Mouse (Mus musculus): ENCODE results near the gene Grm1.
"Not testable (repeated sequence)": the region's sequence is repeated elsewhere in the genome, so short reads cannot be mapped to it uniquely, and the experiment has no call there.

The Grm1 gene

DNA sequence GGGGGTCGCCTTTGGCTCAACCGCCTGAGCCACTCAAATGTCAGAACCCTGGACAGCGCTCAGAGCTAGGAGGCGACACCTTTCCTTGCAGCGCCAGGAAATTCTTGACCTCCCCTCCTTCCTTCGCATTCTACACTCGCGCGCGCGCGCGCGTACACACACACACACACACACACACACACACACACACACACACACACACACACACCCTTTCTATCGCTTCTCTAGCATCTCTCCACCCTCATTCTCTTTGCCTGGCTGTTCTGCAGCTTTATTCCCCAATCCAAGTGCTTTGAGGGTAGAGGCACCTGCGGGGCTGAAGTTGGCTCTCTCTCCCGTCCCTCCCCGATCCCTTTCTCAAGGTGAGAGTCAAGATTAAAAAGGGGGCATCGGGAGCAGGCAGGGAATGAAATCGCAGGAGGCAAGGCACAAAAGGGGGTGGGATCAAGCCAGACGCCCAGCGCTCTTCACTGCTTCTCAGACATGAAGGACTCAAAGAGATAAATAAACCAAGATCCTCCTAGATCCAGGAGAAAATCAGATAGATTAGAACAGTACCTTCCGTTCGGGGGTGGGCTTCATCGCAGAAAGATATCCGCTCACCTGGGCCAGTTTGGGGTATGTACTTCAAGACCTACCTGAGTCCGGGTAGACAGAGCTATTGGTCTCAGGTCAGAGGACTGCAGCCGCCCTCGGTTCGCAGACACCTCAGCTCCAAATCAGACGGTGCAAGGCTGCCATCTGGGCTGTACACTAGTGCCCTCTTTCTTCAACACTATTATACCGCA lies at the start of gene Grm1:
TSS of gene Grm1 (minus strand) at position 746 of the 788 bp plus-strand sequence.
- in situ Hi-C loops (cut with MseI, MboI): no loop called here

DNA sequence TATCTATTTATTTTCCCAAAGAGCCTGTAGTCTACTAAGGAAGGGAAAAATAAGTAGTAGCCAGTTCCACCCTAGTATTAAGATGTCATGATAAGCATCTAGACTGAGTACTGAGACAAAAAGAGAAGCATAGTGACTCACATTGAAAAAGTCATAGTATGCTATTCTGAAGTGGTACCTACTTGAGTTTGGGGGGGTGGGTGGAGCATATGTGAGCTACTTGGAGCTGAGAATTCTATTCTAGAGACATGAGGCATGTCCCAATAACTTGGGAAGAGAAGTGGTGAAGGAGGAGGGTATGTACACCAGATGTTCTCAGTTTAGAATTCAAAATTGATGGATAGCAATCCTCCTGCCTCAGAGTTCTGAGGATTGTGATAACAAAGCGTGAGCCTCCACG lies 39.6 kb upstream of the Grm1 start:
- in situ Hi-C loops (cut with MseI, MboI): no loop called here

DNA sequence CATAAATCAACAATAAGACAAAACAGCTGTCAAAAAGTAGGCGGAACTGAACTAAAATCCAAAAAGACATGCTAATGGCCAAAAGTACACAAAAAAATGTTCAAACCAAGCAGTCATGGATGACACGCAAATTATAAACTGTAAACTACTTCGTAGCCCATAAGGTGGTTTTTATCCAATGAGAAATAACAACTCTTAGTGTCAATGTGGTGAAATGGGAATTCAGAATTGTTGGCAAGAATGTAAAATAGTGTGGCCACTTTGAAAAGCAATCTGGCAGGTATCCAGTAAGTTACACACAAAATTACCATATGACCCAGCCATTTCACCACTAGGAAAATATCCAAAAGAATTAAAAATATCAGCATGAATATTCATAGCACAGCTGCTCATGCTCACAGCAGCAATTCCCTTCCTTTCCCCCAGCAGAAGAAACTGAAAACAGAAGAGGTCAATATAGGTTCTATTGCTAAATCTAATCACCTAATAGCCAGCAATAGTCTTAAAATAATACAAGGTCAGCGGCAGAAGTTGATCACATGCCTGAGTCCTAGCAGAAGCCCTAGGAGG lies 16.4 kb upstream of the Grm1 start:
- in situ Hi-C loops (cut with MseI, MboI): no loop called here

DNA sequence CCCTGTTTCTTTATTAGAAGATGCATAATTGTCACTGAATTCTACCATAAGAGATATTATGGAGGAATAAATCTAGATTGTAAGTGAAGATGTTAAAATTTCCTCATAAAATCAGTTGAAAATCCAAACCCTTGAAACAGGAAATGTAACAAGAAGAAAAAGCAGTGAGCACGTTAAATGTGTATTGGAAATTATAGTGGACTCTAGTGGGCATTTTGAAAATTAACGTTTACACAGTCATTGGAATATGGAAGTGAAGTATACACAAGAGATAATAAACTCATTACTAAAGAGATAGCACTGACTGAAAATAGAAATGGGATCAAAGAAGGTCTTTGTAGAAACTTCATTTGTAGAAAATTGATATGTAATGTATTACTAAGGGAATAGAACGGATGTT lies 4.2 kb upstream of the Grm1 start:
- in situ Hi-C loops (cut with MseI, MboI): no loop called here

DNA sequence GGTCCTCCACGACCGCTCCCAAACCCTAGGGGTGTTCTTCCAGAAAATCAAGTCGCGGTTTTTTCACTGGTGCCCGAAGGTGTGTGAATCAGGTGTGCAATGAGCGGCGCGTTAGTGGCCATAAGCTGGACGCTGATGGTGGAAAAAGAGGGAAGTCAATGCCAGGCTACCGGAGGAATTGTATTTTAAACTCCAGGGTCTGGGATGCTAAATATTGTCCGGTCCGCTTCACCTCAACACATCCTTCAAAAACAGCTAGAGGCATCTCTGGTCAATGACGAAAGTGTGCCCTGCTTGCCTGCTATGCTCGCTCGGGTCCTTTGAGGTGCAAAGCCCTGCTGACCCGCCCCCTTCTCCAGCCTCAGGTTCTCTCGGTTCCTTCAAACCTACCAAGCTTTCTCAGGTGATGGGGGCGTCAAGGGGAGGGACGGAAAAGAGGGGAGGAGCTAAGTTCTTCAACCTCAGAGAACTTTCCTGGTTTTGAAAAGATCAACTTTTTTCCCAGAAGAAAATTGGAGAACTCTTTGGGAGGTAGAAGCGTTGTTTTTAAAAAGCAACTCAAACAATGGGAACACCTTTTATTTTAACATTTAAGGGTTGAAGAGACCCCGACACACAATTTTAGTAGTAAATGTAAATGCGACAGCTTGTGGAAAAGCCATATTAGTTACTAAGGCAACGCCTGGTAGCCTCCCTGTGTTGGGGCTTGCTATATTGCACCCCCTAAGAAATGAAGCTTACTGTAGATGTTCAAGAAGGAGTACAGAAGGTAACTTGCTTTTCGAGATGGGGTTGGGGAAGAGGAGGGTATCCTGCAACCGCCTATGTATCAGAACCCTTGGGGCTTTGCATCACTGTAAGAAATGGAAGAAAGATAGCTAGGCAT lies 1.2 kb downstream of the Grm1 start:
- in situ Hi-C loops (cut with MseI, MboI): no loop called here

DNA sequence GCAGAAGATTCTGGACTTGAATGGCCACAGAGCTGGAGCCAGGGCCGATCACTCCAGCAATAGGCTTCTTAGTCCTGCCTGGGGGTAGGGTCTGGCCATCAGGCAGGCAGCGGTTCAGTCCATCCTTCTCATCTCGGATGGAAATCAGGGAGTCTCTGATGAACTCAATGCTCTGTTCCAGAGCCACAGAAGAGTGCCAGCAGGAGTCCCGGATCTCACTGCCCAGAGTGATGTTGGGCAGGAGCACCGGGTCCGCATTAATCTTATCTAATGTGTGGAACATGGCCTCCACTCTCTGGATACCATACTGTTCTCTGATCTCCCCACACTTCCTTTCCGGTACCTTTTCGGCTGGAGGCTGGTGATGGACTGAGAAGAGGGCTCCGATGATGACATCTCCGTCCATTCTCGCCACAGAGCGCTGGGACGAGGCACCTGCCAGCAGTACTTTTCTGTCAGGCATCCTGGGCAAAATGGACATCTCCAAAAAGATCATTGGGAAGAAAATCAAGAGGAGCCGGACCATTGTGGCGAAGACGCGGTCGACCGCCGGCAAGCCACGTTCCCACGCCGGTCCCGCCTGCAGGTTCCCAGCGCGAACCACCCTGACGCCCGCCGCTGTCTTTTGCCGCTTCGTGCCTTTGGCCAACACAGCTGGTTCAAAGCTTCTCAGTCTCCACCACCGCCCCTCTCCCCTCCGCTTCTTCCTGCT lies 2.0 kb downstream of the Grm1 start:
- in situ Hi-C loops (cut with MseI, MboI): no loop called here

DNA sequence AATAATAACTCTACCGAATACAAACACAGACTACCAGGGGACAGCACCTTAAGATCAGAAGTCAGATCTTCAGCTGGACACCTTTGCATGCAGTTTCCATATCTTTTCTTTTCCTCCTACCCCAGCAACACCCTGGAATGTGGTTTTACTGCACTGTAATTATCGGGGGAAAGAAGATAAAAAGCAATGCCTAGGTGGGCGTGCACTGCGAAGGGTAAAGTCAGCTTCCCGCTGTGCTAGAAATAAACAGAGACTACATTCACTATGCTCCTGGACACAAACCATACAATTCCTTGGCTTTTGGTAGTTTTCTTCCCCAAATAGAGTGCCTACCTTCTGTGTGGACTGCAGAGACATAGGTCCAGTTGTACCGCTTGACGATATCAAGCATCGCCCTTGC lies 2.6 kb downstream of the Grm1 start:
- in situ Hi-C loops (cut with MseI, MboI): no loop called here

DNA sequence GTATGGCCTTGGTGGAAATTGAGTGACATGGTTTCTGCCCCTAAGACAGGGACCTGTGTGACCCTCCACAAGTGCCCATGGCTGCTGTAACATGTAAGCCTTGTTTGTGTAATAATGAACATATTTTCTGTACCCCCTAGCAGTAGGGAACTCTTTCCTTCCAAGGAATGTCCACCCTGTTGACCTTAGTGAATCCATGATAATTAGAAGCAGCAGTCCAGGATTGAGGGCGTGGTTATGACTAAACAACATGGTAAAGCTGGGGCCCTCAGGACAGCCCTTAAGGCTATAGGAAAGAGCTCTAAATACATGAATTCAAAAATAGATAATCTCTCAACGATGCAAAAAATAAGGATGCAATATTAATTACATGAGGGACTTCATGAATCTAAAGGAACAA lies 17.0 kb downstream of the Grm1 start:
- in situ Hi-C loops (cut with MseI, MboI): no loop called here

DNA sequence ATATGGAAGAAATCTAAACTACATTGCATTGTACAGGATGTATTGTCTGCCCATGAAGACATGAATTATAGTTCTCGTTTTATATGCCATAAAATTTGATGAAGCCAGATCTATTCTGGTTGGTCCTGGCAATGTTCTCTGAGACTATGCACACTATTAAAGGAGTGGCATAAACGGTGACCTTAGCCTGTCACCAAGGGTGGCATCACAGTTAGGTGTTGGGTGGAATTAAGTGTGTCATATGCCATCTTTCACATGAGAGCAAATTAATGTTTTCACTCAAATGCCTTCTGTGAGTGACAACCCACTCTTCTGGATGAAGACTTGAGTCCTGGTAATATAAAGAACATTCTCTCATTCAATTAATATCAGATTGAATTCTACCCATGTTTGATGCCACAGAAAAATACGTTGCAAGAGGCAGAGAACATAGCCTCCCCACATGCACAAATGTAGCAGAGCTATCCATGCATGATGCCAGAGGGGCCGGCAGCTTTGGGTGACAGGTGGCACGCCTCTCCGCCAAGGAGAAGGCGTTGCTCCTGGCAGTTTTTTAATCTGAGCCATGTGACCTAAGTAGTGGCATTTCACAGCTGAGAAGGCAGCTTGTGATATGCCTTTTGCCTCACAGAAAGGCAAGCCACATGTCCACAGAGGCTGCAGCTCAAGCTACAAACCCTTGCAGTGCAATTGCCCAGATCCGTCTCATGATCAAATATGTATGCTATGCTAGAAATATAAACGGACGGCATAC lies 20.7 kb downstream of the Grm1 start:
- in situ Hi-C loops (cut with MseI, MboI): no loop called here

DNA sequence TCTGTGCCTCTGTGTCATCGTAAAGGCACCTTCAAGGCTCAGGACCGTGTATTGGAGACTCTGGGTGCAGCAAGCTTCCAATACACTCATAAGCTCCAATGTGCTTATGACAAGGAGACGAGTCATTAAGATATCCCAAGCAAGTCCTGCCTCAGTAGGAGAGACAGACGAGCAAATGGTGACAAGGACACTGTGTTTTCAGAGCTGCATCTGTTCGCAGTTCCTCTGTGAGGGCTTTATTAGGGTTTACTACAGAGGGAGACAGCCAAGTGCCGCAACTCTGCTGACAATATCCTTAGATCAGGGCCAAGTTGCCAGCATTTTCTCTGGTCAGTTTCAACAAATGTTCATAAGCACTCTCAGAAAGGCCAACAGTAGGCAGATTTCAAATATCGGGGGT lies 32.8 kb downstream of the Grm1 start:
- in situ Hi-C loops (cut with MseI, MboI): no loop called here

DNA sequence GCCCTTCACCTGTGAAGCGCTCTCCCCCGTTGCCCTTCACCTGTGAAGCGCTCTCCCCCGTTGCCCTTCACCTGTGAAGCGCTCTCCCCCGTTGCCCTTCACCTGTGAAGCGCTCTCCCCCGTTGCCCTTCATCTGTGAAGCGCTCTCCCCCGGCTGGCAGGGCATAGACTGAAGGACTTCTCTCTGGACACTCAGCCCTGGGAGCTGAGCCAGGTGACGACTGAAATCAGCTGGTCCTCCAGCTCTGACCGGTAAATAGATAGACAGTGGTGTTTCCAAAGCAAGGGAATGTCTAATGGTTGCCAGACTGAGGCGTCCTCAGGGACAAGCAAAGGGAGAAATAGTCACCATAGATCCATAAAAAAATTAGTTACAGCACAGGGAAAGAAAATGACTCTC lies 36.7 kb downstream of the Grm1 start:
- in situ Hi-C loops (cut with MseI, MboI): not testable (repeated sequence)

DNA sequence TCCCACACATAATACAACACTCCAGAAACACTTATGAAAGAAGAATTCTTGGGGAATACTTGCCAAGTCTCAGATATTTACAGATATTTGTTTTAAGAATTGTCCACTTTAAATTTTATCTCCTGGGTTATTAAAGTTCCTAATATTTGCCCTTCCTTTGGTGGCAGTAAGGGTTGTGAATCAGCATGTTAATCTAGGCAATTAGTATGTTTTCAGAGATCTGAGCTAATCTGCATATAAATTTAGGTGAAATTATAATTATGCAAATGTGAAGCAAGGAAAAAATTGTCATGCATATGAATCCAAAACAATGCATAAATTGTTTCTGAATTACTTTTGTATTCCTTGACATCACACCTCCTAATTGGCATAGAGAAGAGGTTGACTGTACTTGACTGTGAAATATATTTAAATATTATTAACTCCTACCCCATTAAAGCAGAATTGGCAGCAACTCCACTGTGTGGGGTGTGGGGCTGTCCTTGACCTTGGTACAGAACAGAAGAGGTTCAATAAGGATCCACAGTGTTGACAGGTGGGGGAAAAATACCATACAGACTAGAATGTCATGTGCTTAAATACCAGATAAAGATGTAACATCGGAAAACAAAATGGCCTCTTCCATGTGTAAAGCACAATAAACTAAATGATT lies 37.6 kb downstream of the Grm1 start:
- in situ Hi-C loops (cut with MseI, MboI): no loop called here

DNA sequence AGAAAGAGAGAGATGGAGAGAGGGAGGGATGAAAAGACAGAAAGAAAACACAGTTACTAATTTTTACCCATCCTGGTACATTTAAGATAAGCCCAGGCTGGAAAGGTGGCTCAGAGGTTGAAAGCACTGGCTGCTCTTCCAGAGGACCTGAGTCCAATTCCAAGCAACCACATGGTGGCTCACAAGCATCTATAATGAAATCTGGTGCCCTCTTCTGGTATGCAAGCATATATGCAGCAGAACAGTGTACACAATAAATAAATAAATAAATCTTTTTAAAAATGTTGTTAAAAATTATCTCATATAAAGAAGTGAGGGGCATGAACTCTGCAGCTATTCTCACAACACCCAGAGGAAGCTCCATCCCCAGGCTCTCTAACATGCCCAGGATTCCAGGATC lies 42.8 kb downstream of the Grm1 start:
- in situ Hi-C loops (cut with MseI, MboI): no loop called here

DNA sequence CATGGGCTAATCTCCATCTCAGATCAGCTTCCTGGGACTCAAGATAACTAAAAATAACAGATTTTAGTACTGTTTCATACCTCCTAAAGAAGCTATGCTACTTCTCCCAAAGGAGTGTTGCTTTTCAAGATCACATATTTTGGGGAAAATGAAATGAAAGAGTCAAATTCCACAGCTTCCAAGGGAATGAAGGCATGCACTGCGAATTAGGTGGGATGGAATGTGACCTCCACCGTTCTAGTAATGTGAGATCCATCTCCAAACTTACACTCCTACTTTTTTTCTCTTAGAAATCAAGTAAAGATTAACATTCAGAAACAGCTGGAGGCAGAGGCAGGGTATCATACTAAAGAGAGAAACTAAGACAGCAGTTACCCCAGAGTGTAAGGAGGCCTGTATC lies 49.9 kb downstream of the Grm1 start:
- in situ Hi-C loops (cut with MseI, MboI): no loop called here

DNA sequence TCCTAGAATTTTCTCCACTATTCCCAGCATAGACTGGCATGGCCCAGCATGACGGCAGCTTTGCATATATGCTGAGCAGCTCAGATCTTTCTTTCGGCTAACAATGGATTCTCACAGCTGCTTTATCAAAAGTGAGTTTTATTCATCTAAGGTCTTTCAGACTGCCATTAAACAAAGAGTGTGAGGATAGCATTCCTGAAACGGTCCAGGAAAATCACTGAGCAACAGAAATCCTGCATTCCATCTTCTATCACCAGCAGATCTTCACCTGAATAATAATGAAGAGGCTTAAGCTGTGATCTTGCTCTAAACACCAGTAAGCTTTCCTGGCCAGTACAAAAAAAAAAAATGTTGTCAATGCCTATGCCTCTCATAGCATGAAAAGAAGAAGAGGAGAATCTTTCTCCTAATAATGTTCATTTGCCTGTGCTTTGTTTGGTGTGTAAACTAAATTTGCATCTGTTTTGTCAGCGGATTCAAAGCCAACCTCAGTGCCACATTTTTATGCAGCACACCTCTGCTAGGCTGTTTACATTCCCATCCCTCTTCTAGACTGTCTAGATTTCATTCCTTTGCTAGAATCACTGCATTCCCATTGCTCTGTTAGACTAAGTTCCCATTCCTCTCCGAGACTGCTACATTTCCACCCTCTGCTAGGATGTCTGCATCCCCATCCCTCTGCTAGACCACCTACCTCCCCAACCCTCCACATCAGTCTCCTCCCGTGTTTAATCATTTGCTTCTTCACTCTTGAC lies 56.2 kb downstream of the Grm1 start:
- in situ Hi-C loops (cut with MseI, MboI): no loop called here

DNA sequence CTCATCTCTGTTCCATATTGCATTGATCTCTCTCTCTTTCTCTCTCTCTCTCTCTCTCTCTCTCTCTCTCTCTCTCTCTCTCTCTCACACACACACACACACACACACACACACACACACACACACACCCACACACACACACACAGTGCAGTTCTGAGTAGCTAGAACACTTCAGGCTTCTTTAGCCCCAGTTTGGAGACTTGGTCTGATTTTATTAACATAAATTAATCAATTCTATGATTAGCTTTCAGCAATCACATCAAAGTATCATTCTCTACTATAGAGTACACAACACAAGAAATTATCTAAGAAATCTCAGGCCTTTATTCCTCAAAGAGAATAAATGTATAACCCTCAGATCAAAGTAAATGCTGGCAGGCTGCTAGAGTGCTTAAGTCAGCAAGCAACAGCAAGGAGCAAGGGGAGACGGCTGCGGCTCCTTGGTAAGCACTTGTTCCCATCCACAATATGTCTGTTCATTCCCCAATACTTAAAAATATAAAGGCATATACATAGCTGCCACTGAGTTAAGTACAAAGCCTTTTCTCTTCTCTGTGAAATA lies 63.1 kb downstream of the Grm1 start:
- in situ Hi-C loops (cut with MseI, MboI): no loop called here

DNA sequence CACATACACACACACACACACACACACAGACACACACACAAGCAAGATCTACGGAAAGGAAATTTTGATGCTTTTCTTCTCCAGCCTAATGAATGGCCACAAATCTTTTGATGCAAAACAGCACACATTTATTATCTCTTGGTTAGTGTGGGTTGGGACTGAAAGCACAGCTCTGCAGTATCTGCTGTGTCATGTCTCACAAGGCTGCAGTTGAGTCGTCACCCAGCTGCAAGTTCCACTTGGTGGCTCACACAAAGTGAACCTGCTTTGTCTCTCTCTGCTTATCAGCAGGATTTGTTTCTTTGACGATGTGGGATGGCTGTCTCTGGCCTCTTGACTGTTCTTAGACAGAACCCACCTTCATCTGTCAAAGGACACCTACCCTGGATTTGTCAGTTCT lies 68.5 kb downstream of the Grm1 start:
- in situ Hi-C loops (cut with MseI, MboI): no loop called here

DNA sequence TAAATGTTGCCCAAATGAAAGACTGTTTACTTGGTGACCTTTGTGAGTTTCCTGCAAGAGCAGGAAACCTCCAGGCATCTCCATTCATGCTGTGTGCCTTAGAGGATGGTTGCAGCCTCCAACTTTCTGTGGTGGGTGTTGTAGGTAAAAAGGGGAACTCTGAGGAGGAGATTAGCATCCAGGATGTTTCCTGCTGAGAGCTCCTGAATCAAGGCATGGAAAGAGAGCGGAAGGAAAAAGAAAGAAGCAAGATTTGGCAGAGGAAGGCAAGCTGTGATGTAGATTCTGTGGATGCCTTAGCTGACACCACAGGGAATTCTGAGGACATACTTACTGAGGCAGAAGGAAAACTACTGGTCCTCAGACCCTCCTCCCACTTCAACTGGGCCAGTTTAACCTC lies 85.4 kb downstream of the Grm1 start:
- in situ Hi-C loops (cut with MseI, MboI): no loop called here

DNA sequence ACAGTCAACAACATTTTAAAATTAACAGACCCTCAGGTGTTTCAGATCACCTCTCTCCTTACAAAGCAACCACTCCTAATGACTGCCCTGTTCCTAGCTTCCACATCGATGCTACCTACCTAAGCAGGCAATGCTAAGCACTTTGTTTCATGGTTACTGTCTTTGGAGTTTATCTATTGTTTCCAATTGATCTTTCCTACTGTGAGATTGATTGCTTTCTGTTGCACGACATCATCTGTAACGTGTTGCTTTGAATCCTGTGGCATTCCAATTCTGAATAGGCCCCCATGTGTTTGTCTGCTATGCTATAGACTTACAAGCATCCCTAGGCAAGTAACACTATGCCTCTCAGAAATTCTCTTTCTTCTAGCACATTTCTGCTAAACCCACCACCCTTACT lies 90.4 kb downstream of the Grm1 start:
- in situ Hi-C loops (cut with MseI, MboI): no loop called here

DNA sequence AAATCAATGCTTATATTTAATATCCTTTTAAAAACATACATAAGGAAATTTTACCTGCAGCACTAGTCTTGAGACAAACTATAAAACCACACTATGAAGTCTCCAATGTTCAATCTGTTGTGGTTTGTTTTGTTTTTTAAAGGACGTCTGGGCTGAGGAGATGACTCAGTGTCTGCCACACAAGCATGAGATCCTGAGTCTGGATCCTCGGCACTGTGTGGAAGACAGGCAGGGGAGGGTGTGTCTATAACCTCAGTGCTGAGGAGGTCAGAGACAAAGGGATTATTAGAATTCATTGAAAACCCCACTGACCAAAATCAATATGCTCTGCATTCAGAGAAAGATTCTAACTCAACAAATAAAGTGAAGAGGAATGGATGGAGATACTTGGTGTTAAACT lies 110.8 kb downstream of the Grm1 start:
- in situ Hi-C loops (cut with MseI, MboI): no loop called here
